Mouse (Mus musculus) liver, embryonic 11.5 days (tissue): ENCODE measurements around the gene Grik5. TPM values are rescaled to one million over a fixed set of nuclear protein-coding genes. Genes with fewer than 3 reads are reported as not detected.

Source experiments
- ATAC-seq: fragments of 200-750 bp; cut with Nextera tagmentation; replicated peaks from 2 replicates; pipeline ENCODE4 v1.8.0; 2017; ENCODE audit warnings: moderate number of reproducible peaks, mild to moderate bottlenecking, moderate TSS enrichment, moderate library complexity; ENCODE audit not compliant: low FRiP score
- DNase-seq: peaks from one replicate; pipeline ENCODE4 v3.0.0-alpha.2; 2017; ENCODE audit warnings: low spot score
- H3K27ac ChIP-seq: fragments of 300-500 bp; sonication (generic); 2 replicates; pipeline ENCODE4 v1.5.1; 2014; ENCODE audit warnings: mild to moderate bottlenecking, low read depth, low read length, control low read depth
- H3K27me3 ChIP-seq: fragments of 300-500 bp; sonication (generic); replicated peaks from 2 replicates; pipeline ENCODE4 v1.6.1; 2014; ENCODE audit warnings: low read length, mixed read lengths; ENCODE audit not compliant: control insufficient read depth, insufficient read depth
- H3K36me3 ChIP-seq: fragments of 300-500 bp; sonication (generic); 2 replicates; pipeline ENCODE4 v1.6.1; 2014; ENCODE audit warnings: mild to moderate bottlenecking, low read length, moderate library complexity, mixed read lengths; ENCODE audit not compliant: control insufficient read depth, insufficient read depth
- H3K4me1 ChIP-seq: fragments of 300-500 bp; sonication (generic); replicated peaks from 2 replicates; pipeline ENCODE4 v1.6.1; 2014; ENCODE audit warnings: low read length, mixed read lengths; ENCODE audit not compliant: control insufficient read depth, insufficient read depth
- H3K4me2 ChIP-seq: fragments of 300-500 bp; sonication (generic); 2 replicates; pipeline ENCODE4 v1.6.1; 2014; ENCODE audit warnings: mild to moderate bottlenecking, control low read depth, moderate library complexity
- H3K4me3 ChIP-seq: fragments of 300-500 bp; sonication (generic); 2 replicates; pipeline ENCODE4 v1.5.1; 2014; ENCODE audit warnings: low read depth, low read length, control low read depth
- H3K9ac ChIP-seq: fragments of 300-500 bp; sonication (generic); 2 replicates; pipeline ENCODE4 v1.6.1; 2014; ENCODE audit warnings: low read depth, low read length, control low read depth
- H3K9me3 ChIP-seq: fragments of 300-500 bp; sonication (generic); 2 replicates; pipeline ENCODE4 v1.6.1; 2016; ENCODE audit warnings: low read length, inconsistent platforms, mixed read lengths; ENCODE audit not compliant: control insufficient read depth
- WGBS: fragments of 180-500 bp; shearing (Covaris S2); extraction: QIAGEN DNeasy Blood & Tissue Kit; methylation state at CpG from one replicate; pipeline ENCODE4 v1.1.7; 2014; 5-methylcytosine and 5-hydroxymethylcytosine counted together
- polyA plus RNA-seq: library from polyadenylated mRNA; unstranded; fragments of >200 nt; fragmentation: Nextera tagmentation; extraction: Ambion mirVana; gene quantifications from 2 replicates; pipeline ENCODE4 v1.2.1, GENCODE M21; 2014

Gene Grik5
- polyA plus RNA-seq, 1 experiment from 2014 or later: 5.3 TPM

- DNase-seq (no peak), ATAC-seq (no peak)
- Histone ChIP-seq H3K4me3 (no peak overlapping the region), H3K27ac (no peak overlapping the region), H3K9me3 (no peaks in the 10 kb centered on the region), H3K4me1 (peaks cover 20% of the 10 kb centered on the region), H3K9ac (no peak overlapping the region), H3K36me3 (peaks cover 16% of the 10 kb centered on the region), H3K4me2 (no peak overlapping the region; the same call in 1 of the 2 replicates), H3K27me3 (no peaks in the 10 kb centered on the region; the same call in 1 of the 2 replicates)
- 66% methylated on average over 10 of the region's 10 CpGs for WGBS
Observed at GRCm38 (mm10) chr7:25087256-25087912, 15.2 kb upstream of the Grik5 start.

GRCm38 (mm10) chr7:25086656-25087055 lies 14.5 kb upstream of the Grik5 start:
- ATAC-seq: no peak
- Histone ChIP-seq H3K9ac (no peak overlapping the region), H3K4me1 (peaks cover 20% of the 10 kb centered on the region), H3K36me3 (peaks cover 21% of the 10 kb centered on the region), H3K27ac (no peak overlapping the region), H3K4me3 (no peak overlapping the region), H3K4me2 (no peak overlapping the region), H3K9me3 (no peaks in the 10 kb centered on the region), H3K27me3 (no peaks in the 10 kb centered on the region)
- DNase-seq: no peak
- WGBS: 56% methylated on average over 3 of the region's 3 CpGs

- no peak overlapping the region for H3K27ac ChIP-seq
- 59% methylated on average over 5 of the region's 5 CpGs for WGBS
- H3K4me1 ChIP-seq: peaks cover 20% of the 10 kb centered on the region
- ATAC-seq (no peak), DNase-seq (no peak)
- H3K4me3 ChIP-seq: no peak overlapping the region
- peaks cover 41% of the 10 kb centered on the region for H3K36me3 ChIP-seq
- no peak overlapping the region for H3K9ac ChIP-seq
- H3K9me3 ChIP-seq: no peaks in the 10 kb centered on the region
- no peaks in the 10 kb centered on the region for H3K27me3 ChIP-seq
- H3K4me2 ChIP-seq: no peak overlapping the region
Observed at GRCm38 (mm10) chr7:25084621-25085020, 12.5 kb upstream of the Grik5 start.

DNA sequence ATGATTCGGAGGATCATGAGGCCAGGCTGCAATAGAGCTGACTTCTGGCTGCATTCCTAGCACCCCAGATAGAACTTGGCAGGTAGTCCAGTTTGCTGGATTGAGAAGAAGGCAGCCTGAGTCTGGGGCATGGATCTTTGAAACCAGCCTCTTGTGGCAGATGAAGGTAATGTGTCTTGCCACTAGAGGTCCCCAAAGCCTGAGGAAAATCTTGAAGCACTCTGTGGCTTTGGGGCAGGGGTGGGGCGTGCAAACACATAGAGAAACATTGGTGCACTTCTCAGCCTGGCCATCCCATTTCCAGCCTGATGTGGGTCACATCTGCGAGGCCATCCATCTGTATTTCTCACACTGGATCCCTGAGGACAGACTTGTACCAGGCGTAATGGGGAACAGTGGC lies 10.4 kb upstream of the Grik5 start:
- H3K27ac ChIP-seq: no peak overlapping the region
- H3K4me3 ChIP-seq: no peak overlapping the region
- 80% methylated on average over 4 of the region's 4 CpGs for WGBS
- DNase-seq (no peak), ATAC-seq (no peak)
- no peak overlapping the region for H3K9ac ChIP-seq
- H3K4me1 ChIP-seq: peaks cover 24% of the 10 kb centered on the region
- H3K36me3 ChIP-seq: peaks cover 44% of the 10 kb centered on the region
- no peaks in the 10 kb centered on the region for H3K9me3 ChIP-seq
- no peak overlapping the region for H3K4me2 ChIP-seq
- H3K27me3 ChIP-seq: no peaks in the 10 kb centered on the region

DNA sequence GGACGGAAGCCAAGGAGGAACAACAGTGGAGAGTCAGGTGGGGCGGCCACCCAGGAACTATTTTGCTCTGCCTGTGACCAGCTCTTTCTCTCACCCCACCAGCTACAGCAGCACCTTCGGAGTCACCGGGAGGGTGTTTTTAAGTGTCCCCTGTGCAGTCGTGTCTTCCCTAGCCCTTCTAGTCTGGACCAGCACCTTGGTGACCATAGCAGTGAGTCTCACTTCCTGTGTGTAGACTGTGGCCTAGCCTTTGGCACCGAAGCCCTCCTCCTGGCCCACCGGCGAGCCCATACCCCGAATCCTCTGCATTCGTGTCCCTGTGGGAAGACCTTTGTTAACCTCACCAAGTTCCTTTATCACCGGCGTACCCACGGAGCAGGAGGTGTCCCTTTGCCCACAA lies 8.3 kb upstream of the Grik5 start:
- H3K9me3 ChIP-seq: no peaks in the 10 kb centered on the region
- no peak overlapping the region for H3K4me2 ChIP-seq
- 92% methylated on average over 13 of the region's 13 CpGs for WGBS
- no peak for DNase-seq
- no peak overlapping the region for H3K27ac ChIP-seq
- no peak overlapping the region for H3K9ac ChIP-seq
- no peak overlapping the region for H3K4me3 ChIP-seq
- peaks cover 31% of the 10 kb centered on the region for H3K4me1 ChIP-seq
- H3K27me3 ChIP-seq: no peaks in the 10 kb centered on the region
- ATAC-seq: no peak
- peaks cover 44% of the 10 kb centered on the region for H3K36me3 ChIP-seq

DNA sequence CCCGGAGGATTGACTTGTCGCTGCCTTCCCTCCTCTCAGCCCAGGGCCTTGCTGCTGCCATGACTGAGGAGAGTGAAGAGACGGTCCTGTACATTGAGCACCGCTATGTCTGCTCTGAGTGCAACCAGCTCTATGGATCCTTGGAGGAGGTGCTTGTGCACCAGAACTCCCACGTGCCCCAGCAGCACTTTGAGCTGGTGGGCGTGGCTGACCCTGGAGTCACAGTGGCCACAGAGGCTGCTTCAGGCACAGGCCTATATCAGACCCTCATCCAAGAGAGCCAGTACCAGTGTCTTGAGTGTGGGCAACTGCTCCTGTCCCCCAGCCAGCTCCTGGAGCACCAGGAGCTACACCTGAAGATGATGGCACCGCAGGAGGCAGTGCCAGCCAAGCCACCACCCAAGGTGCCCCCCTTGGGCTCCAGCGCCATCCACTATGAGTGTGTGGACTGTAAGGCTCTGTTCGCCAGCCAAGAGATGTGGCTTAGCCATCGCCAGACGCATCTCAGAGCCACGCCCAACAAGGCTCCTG lies 7.4 kb upstream of the Grik5 start:
- Histone ChIP-seq H3K4me2 (no peak overlapping the region), H3K4me3 (no peak overlapping the region), H3K9me3 (no peaks in the 10 kb centered on the region), H3K4me1 (peaks cover 33% of the 10 kb centered on the region), H3K27me3 (no peaks in the 10 kb centered on the region), H3K27ac (no peak overlapping the region), H3K9ac (no peak overlapping the region), H3K36me3 (peaks cover 44% of the 10 kb centered on the region)
- DNase-seq (no peak), ATAC-seq (no peak)
- WGBS: 84% methylated on average over 12 of the region's 12 CpGs

GRCm38 (mm10) chr7:25077414-25077755 lies 5.2 kb upstream of the Grik5 start:
- Histone ChIP-seq H3K4me1 (peaks cover 40% of the 10 kb centered on the region), H3K27ac (peak overlapping the region; percentile 92), H3K27me3 (no peaks in the 10 kb centered on the region), H3K9ac (peak overlapping the region; percentile 93), H3K4me2 (peak overlapping the region; percentile 96), H3K36me3 (peaks cover 28% of the 10 kb centered on the region), H3K4me3 (peak overlapping the region; percentile 96), H3K9me3 (no peaks in the 10 kb centered on the region)
- ATAC-seq: peak; percentile 32; the same call in 1 of the 2 replicates
- under 1% methylated on average over 33 of the region's 33 CpGs for WGBS
- no peak for DNase-seq

- H3K4me3 ChIP-seq: peak overlapping the region; percentile 96
- peaks cover 40% of the 10 kb centered on the region for H3K4me1 ChIP-seq
- H3K36me3 ChIP-seq: peaks cover 25% of the 10 kb centered on the region
- peak overlapping the region; percentile 96 for H3K4me2 ChIP-seq
- H3K9me3 ChIP-seq: no peaks in the 10 kb centered on the region
- DNase-seq: peak; percentile 92
- H3K27me3 ChIP-seq: no peaks in the 10 kb centered on the region
- H3K27ac ChIP-seq: peak overlapping the region; percentile 92
- H3K9ac ChIP-seq: peak overlapping the region; percentile 93
- under 1% methylated on average over 56 of the region's 56 CpGs for WGBS
- peak; percentile 96 for ATAC-seq
Observed at GRCm38 (mm10) chr7:25076663-25077413, 4.7 kb upstream of the Grik5 start.
